Mouse (Mus musculus) regulatory T cell (primary cell): ENCODE results near the gene Cryba4.

Source experiments
- in situ Hi-C: fragments of 300-600 bp; cut with MboI, MseI; formaldehyde crosslinking; loops from one replicate; pipeline ENCODE4 v1.15.1; 2025; ENCODE audit warnings: high pct_unique_total_duplicates

Gene Cryba4

GRCm38 (mm10) chr5:112238781-112239482 lies 13.4 kb downstream of the Cryba4 start:
- in situ Hi-C loops = no loop called here

- in situ Hi-C loops = no loop called here
Measured at GRCm38 (mm10) chr5:112237866-112238570, 14.3 kb downstream of the Cryba4 start.

- in situ Hi-C loops = no loop called here
Measured at GRCm38 (mm10) chr5:112237439-112237838, 14.9 kb downstream of the Cryba4 start.

GRCm38 (mm10) chr5:112236631-112237030 lies 15.7 kb downstream of the Cryba4 start:
- in situ Hi-C loops = no loop called here

GRCm38 (mm10) chr5:112235806-112236205 lies 16.5 kb downstream of the Cryba4 start:
- in situ Hi-C loops = no loop called here

GRCm38 (mm10) chr5:112228240-112229076 lies 23.9 kb downstream of the Cryba4 start:
- in situ Hi-C loops = loop anchor here (10.0 kb wide), 1 partner anchor 656 kb away; no protein-coding TSS in a partner anchor

GRCm38 (mm10) chr5:112227898-112228239 lies 24.4 kb downstream of the Cryba4 start:
- in situ Hi-C loops = loop anchor here (10.0 kb wide), 1 partner anchor 657 kb away; no protein-coding TSS in a partner anchor

GRCm38 (mm10) chr5:112227354-112227753 lies 25.0 kb downstream of the Cryba4 start:
- in situ Hi-C loops = loop anchor here (10.0 kb wide), 1 partner anchor 657 kb away; no protein-coding TSS in a partner anchor

GRCm38 (mm10) chr5:112225591-112225990 lies 26.7 kb downstream of the Cryba4 start:
- in situ Hi-C loops = loop anchor here (10.0 kb wide), 1 partner anchor 659 kb away; no protein-coding TSS in a partner anchor

- in situ Hi-C loops = loop anchor here (10.0 kb wide), 1 partner anchor 665 kb away; no protein-coding TSS in a partner anchor
Measured at GRCm38 (mm10) chr5:112220203-112220602, 32.1 kb downstream of the Cryba4 start.

GRCm38 (mm10) chr5:112219398-112219797 lies 32.9 kb downstream of the Cryba4 start:
- in situ Hi-C loops = no loop called here

GRCm38 (mm10) chr5:112218679-112219078 lies 33.6 kb downstream of the Cryba4 start:
- in situ Hi-C loops = no loop called here

GRCm38 (mm10) chr5:112217031-112217430 lies 35.3 kb downstream of the Cryba4 start:
- in situ Hi-C loops = no loop called here

- in situ Hi-C loops = no loop called here
Measured at GRCm38 (mm10) chr5:112216335-112216734, 36.0 kb downstream of the Cryba4 start.

GRCm38 (mm10) chr5:112215801-112216251 lies 36.5 kb downstream of the Cryba4 start:
- in situ Hi-C loops = no loop called here

GRCm38 (mm10) chr5:112215291-112215751 lies 37.0 kb downstream of the Cryba4 start:
- in situ Hi-C loops = no loop called here

GRCm38 (mm10) chr5:112214419-112214818 lies 37.9 kb downstream of the Cryba4 start:
- in situ Hi-C loops = no loop called here

- in situ Hi-C loops = no loop called here
Measured at GRCm38 (mm10) chr5:112213331-112214240, 38.7 kb downstream of the Cryba4 start.

- in situ Hi-C loops = no loop called here
Measured at GRCm38 (mm10) chr5:112212711-112213264, 39.5 kb downstream of the Cryba4 start.

- in situ Hi-C loops = no loop called here
Measured at GRCm38 (mm10) chr5:112211911-112212310, 40.4 kb downstream of the Cryba4 start.
